In genomic region chr2:174366571-174366970, GRCm38 (mm10) we compare ENCODE assay signal across 20 mouse cellular contexts. TPM values are rescaled to one million over a fixed set of nuclear protein-coding genes. Genes with fewer than 3 reads are reported as not detected.
"Had no signal": no experiment of that assay in that cellular context is flagged by ENCODE, and none has a peak within 500 bp of the region (broad histone marks: within the 10 kb centered on the region; RNA-seq: fewer than 3 reads in every experiment).

No protein-coding gene starts in this region.

- DNase-seq: liver, postnatal 0 days; lung, adult 2 months; lung, postnatal 14 days; lung, postnatal 36 days; right cerebral cortex, postnatal 14 days; thymus, adult 2 months; thymus, postnatal 14 days; thymus, postnatal 36 days had no signal

- H3K27me3 ChIP-seq: liver, embryonic 15.5 days; lung, embryonic 15.5 days; midbrain, embryonic 13.5 days; midbrain, embryonic 15.5 days; neural tube, embryonic 13.5 days; stomach, embryonic 15.5 days had no signal

- H3K4me2 ChIP-seq: liver, embryonic 15.5 days; lung, embryonic 15.5 days; midbrain, embryonic 11.5 days; midbrain, embryonic 13.5 days; midbrain, embryonic 15.5 days; neural tube, embryonic 13.5 days; stomach, embryonic 15.5 days had no signal

- H3K4me3 ChIP-seq: liver, embryonic 15.5 days; lung, embryonic 15.5 days; midbrain, embryonic 13.5 days; midbrain, embryonic 15.5 days; neural tube, embryonic 13.5 days; stomach, embryonic 15.5 days had no signal

- H3K36me3 ChIP-seq: liver, embryonic 15.5 days; lung, embryonic 15.5 days; midbrain, embryonic 13.5 days; midbrain, embryonic 15.5 days; neural tube, embryonic 13.5 days; stomach, embryonic 15.5 days had no signal

- H3K9me3 ChIP-seq: liver, embryonic 15.5 days; lung, embryonic 15.5 days; midbrain, embryonic 13.5 days; midbrain, embryonic 15.5 days; neural tube, embryonic 13.5 days; stomach, embryonic 15.5 days had no signal

- ATAC-seq: liver, postnatal 0 days; lung, postnatal 0 days; midbrain, embryonic 13.5 days; midbrain, embryonic 15.5 days had no signal

- H3K27ac ChIP-seq: liver, embryonic 15.5 days; lung, embryonic 15.5 days; macrophage; midbrain, embryonic 13.5 days; midbrain, embryonic 15.5 days; neural tube, embryonic 13.5 days; stomach, embryonic 15.5 days; stomach, postnatal 0 days had no signal

- H3K9ac ChIP-seq: liver, embryonic 15.5 days; liver, postnatal 0 days; lung, embryonic 15.5 days; midbrain, embryonic 13.5 days; midbrain, embryonic 15.5 days; neural tube, embryonic 13.5 days; stomach, embryonic 15.5 days had no signal

- H3K4me1 ChIP-seq: liver, embryonic 15.5 days; lung, embryonic 15.5 days; midbrain, embryonic 13.5 days; midbrain, embryonic 15.5 days; neural tube, embryonic 13.5 days; stomach, embryonic 15.5 days had no signal

RNA-seq across cellular contexts. Expression of gene Gm20721, which starts 20.1 kb away (rescaled TPM):
- total RNA-seq: midbrain, postnatal 0 days had no signal
- polyA plus RNA-seq: lung, adult 2 months; testis, adult 2 months had no signal
